Mouse (Mus musculus) testis, adult 2 months (tissue): Measurements from ENCODE around the gene Gm13289.

Experiments used
- CTCF ChIP-seq: fragments of 200-500 bp; IDR thresholded peaks from 2 replicates; pipeline ENCODE4 v1.5.1; 2012; ENCODE audit warnings: low read depth, mild to moderate bottlenecking, inconsistent platforms, low read length, moderate library complexity; ENCODE audit not compliant: control insufficient read depth, insufficient read depth, insufficient replicate concordance
- POLR2A ChIP-seq: fragments of 200-500 bp; IDR thresholded peaks from 2 replicates; pipeline ENCODE4 v1.6.1; 2012; ENCODE audit warnings: low read depth, mild to moderate bottlenecking, inconsistent platforms, low read length, moderate library complexity; ENCODE audit not compliant: control insufficient read depth

- TF ChIP-seq CTCF (no peak), POLR2A (no peak)
These were observed 46.3 kb downstream of the Gm13289 start for GRCm38 (mm10) chr4:88822995-88823394.
